Mouse (Mus musculus): ENCODE results near the gene Rab24. TPM values are rescaled to one million over a fixed set of nuclear protein-coding genes. Genes with fewer than 3 reads are reported as not detected.

Rab24 gene
- polyA plus RNA-seq, 1 experiment from 2014 or later = 39.6 TPM

- ATAC-seq (no peak), DNase-seq (no peak)
- WGBS (ENCODE audit: insufficient replicate concordance) = 75% methylated on average over 2 of the region's 2 CpGs
- Histone ChIP-seq H3K4me3 (ENCODE audit: low read depth, low read length) (no peak overlapping the region), H3K4me2 (ENCODE audit: low read depth, low read length) (no peak overlapping the region), H3K27ac (ENCODE audit: low read depth) (no peak overlapping the region), H3K9me3 (ENCODE audit: low read length) (no peaks in the 10 kb centered on the region), H3K27me3 (ENCODE audit: insufficient read depth, low read length) (no peaks in the 10 kb centered on the region), H3K4me1 (ENCODE audit: insufficient read depth) (peaks cover 6% of the 10 kb centered on the region; the same call in 1 of the 2 replicates), H3K36me3 (replicated peaks; ENCODE audit: insufficient read depth, low read length) (peaks cover 70% of the 10 kb centered on the region), H3K9ac (replicated peaks) (no peak overlapping the region)
- TF ChIP-seq CTCF (IDR thresholded peaks at IDR 0.05; ENCODE audit: low read depth) = no peak
- no peak for TF ChIP-seq EP300 (IDR thresholded peaks at IDR 0.05; ENCODE audit: low read depth)
These were observed 6.8 kb downstream of the Rab24 start for GRCm38 (mm10) chr13:55314891-55315412.

- TF ChIP-seq CTCF (IDR thresholded peaks at IDR 0.05; ENCODE audit: low read depth) (no peak), EP300 (IDR thresholded peaks at IDR 0.05; ENCODE audit: low read depth) (no peak)
- Histone ChIP-seq H3K4me1 (ENCODE audit: insufficient read depth) (no peaks in the 10 kb centered on the region), H3K4me3 (ENCODE audit: low read depth, low read length) (no peak overlapping the region), H3K4me2 (ENCODE audit: low read depth, low read length) (no peak overlapping the region), H3K9me3 (ENCODE audit: low read length) (no peaks in the 10 kb centered on the region), H3K9ac (replicated peaks) (no peak overlapping the region), H3K27me3 (ENCODE audit: insufficient read depth, low read length) (no peaks in the 10 kb centered on the region), H3K27ac (ENCODE audit: low read depth) (no peak overlapping the region), H3K36me3 (replicated peaks; ENCODE audit: insufficient read depth, low read length) (peaks cover 72% of the 10 kb centered on the region)
- DNase-seq (no peak), ATAC-seq (no peak)
- 85% methylated on average over 9 of the region's 9 CpGs for WGBS (ENCODE audit: insufficient replicate concordance)
These were observed 8.7 kb downstream of the Rab24 start for GRCm38 (mm10) chr13:55313051-55313450.

DNA sequence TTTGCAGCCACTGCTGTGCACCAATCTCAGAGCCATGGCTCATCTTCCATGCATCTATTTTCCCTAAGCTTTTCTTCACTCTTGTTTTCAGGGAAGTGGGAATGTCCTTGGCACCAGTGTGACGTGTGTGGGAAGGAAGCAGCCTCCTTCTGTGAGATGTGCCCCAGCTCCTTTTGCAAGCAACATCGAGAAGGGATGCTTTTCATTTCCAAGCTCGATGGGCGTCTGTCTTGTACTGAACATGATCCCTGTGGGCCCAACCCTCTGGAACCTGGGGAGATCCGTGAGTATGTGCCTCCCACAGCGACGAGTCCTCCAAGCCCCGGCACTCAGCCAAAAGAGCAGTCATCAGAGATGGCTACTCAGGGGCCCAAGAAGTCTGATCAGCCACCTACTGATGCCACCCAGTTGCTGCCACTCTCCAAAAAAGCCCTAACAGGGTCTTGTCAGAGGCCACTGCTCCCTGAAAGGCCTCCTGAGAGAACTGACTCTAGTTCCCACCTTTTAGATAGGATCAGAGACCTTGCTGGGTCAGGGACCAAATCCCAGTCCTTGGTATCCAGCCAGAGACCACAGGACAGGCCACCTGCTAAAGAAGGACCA is 9.6 kb downstream of the Rab24 start:
- TF ChIP-seq CTCF (IDR thresholded peaks at IDR 0.05; ENCODE audit: low read depth) = no peak
- TF ChIP-seq EP300 (IDR thresholded peaks at IDR 0.05; ENCODE audit: low read depth) = no peak
- Histone ChIP-seq H3K4me3 (ENCODE audit: low read depth, low read length) (no peak overlapping the region), H3K27ac (ENCODE audit: low read depth) (no peak overlapping the region), H3K9me3 (ENCODE audit: low read length) (no peaks in the 10 kb centered on the region), H3K4me2 (ENCODE audit: low read depth, low read length) (no peak overlapping the region), H3K9ac (replicated peaks) (no peak overlapping the region), H3K4me1 (ENCODE audit: insufficient read depth) (no peaks in the 10 kb centered on the region), H3K27me3 (ENCODE audit: insufficient read depth, low read length) (no peaks in the 10 kb centered on the region), H3K36me3 (replicated peaks; ENCODE audit: insufficient read depth, low read length) (peaks cover 81% of the 10 kb centered on the region)
- WGBS (ENCODE audit: insufficient replicate concordance) = 86% methylated on average over 8 of the region's 8 CpGs
- ATAC-seq = no peak
- DNase-seq = no peak

GRCm38 (mm10) chr13:55300913-55301312 is 20.8 kb downstream of the Rab24 start:
- Histone ChIP-seq H3K9ac (replicated peaks) (no peak overlapping the region), H3K4me1 (ENCODE audit: insufficient read depth) (no peaks in the 10 kb centered on the region), H3K4me3 (ENCODE audit: low read depth, low read length) (no peak overlapping the region), H3K4me2 (ENCODE audit: low read depth, low read length) (no peak overlapping the region), H3K27ac (ENCODE audit: low read depth) (no peak overlapping the region), H3K36me3 (replicated peaks; ENCODE audit: insufficient read depth, low read length) (peaks cover 77% of the 10 kb centered on the region), H3K27me3 (ENCODE audit: insufficient read depth, low read length) (no peaks in the 10 kb centered on the region), H3K9me3 (ENCODE audit: low read length) (no peaks in the 10 kb centered on the region)
- WGBS (ENCODE audit: insufficient replicate concordance) = 87% methylated on average over 5 of the region's 5 CpGs
- ATAC-seq = no peak
- DNase-seq = no peak
- no peak for TF ChIP-seq EP300 (IDR thresholded peaks at IDR 0.05; ENCODE audit: low read depth)
- no peak for TF ChIP-seq CTCF (IDR thresholded peaks at IDR 0.05; ENCODE audit: low read depth)

DNA sequence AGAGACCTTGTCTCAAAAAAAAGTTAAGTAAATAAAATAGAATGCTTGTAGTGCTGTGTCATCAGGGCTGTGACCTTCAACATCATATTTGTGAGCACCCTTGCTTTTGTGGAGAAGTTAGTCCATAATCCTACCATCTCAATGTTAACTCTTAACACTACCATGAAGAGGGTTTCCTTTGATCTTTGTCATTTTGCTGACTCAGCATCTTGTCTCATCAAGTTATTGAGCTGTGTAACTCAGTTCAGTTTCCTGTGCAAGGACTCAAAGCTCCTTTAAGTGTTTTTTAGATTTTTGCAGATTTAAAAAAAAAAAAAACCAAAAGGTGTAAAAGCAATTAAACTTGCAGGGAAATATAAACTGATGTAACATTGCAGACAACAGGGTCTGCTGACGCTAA is 25.0 kb downstream of the Rab24 start:
- Histone ChIP-seq H3K4me3 (ENCODE audit: low read depth, low read length) (no peak overlapping the region), H3K9ac (replicated peaks) (no peak overlapping the region), H3K27ac (ENCODE audit: low read depth) (no peak overlapping the region), H3K4me1 (ENCODE audit: insufficient read depth) (no peaks in the 10 kb centered on the region), H3K36me3 (replicated peaks; ENCODE audit: insufficient read depth, low read length) (peaks cover 71% of the 10 kb centered on the region), H3K9me3 (ENCODE audit: low read length) (no peaks in the 10 kb centered on the region), H3K27me3 (ENCODE audit: insufficient read depth, low read length) (no peaks in the 10 kb centered on the region), H3K4me2 (ENCODE audit: low read depth, low read length) (no peak overlapping the region)
- no peak for TF ChIP-seq EP300 (IDR thresholded peaks at IDR 0.05; ENCODE audit: low read depth)
- no peak for TF ChIP-seq CTCF (IDR thresholded peaks at IDR 0.05; ENCODE audit: low read depth)
- DNase-seq = no peak
- WGBS (ENCODE audit: insufficient replicate concordance) = 92% methylated on average over 1 of the region's 1 CpGs
- no peak for ATAC-seq

GRCm38 (mm10) chr13:55288854-55289253 is 32.9 kb downstream of the Rab24 start:
- H3K4me2 ChIP-seq (ENCODE audit: low read depth, low read length) = no peak overlapping the region
- TF ChIP-seq CTCF (IDR thresholded peaks at IDR 0.05; ENCODE audit: low read depth) = peak; percentile 17; the same call in 1 of the 2 replicates
- no peak for TF ChIP-seq EP300 (IDR thresholded peaks at IDR 0.05; ENCODE audit: low read depth)
- DNase-seq = no peak
- H3K9me3 ChIP-seq (ENCODE audit: low read length) = no peaks in the 10 kb centered on the region
- no peak for ATAC-seq
- 76% methylated on average over 3 of the region's 3 CpGs for WGBS (ENCODE audit: insufficient replicate concordance)
- H3K4me1 ChIP-seq (ENCODE audit: insufficient read depth) = no peaks in the 10 kb centered on the region
- H3K36me3 ChIP-seq (replicated peaks; ENCODE audit: insufficient read depth, low read length) = peaks cover 70% of the 10 kb centered on the region
- H3K27me3 ChIP-seq (ENCODE audit: insufficient read depth, low read length) = no peaks in the 10 kb centered on the region
- H3K4me3 ChIP-seq (ENCODE audit: low read depth, low read length) = no peak overlapping the region
- H3K9ac ChIP-seq (replicated peaks) = no peak overlapping the region
- no peak overlapping the region for H3K27ac ChIP-seq (ENCODE audit: low read depth)

Data from liver, postnatal 0 days (tissue).